Mouse (Mus musculus) gastrocnemius, postnatal 10 days (tissue): ENCODE measurements at regions not wholly inside any gene's neighbourhood (a gene's known extent, or its start where the extent isn't known, plus 50 kb on each side); places are given as distances from the start of the nearest gene placed in this dataset.

ENCODE experiments used
- DNase-seq: peaks from one replicate; pipeline ENCODE4 v3.0.0; 2021; ENCODE audit warnings: mixed read lengths

GRCm38 (mm10) chr16:30775740-30776700, 176.5 kb downstream of the Fam43a start:
- peak; percentile 39 for DNase-seq

GRCm38 (mm10) chr16:30777416-30777815, 177.9 kb downstream of the Fam43a start:
- DNase-seq = no peak

DNA sequence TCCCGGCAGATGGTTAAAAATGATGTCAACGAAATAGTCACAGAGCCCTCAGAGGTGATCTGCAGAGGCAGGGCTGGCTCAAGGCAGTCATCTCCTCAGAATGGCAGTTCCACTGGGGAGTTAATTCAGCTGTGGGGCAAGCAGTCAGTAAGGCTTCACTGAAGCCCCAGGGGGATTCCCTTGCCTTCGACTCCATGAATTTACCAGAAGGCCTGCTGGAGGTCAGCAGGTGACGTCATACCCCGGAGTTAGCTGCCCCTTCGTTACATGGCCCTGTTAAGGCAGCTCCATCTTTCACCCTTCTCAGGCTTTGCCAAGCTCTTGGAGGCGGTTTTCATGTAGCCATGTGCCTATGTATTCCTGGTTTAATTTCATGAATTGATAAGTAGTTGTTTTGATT, 178.6 kb downstream of the Fam43a start:
- no peak for DNase-seq

DNA sequence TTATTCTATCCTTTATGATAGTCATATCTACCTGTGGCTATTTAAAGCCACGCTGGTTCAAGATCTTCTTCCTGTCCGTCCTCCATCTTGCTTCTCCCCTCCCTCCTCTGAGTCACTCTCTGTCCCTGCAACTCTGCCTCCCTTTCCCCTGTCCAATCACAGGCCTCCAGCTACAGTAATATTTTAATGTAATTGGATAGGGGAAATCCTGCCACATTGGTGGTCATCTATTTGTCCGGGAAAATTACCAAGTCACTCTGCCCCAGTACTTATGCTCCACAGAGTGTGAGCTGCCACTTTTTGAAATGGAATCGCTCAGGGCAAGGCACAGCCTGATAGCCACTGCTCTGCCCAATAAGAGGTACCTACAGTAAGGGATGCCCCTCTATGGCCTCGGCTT, 179.4 kb downstream of the Fam43a start:
- DNase-seq = no peak

DNA sequence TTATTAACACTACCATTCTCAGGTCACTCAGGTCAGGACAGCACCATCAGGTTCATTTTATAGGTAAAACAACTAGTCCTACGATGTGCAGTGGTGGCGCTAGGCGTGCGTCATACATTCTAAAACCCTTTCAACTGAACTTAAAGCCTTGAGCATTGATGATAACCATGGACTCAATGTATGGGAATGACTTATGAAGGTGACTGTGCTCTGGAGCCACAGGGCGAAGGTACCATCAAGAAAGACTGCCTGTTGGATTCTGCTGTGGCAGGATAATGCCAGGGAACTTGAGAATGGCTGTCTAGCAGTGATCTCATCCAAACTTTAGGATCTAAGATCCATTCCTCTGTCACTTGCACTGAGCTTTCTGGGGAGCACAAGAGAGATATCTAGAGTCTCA, 184.7 kb downstream of the Fam43a start:
- no peak for DNase-seq

- no peak for DNase-seq
These were observed 185.4 kb downstream of the Fam43a start for GRCm38 (mm10) chr16:30784949-30785348.

- DNase-seq = no peak
These were observed 186.5 kb downstream of the Fam43a start for GRCm38 (mm10) chr16:30786060-30786459.

DNA sequence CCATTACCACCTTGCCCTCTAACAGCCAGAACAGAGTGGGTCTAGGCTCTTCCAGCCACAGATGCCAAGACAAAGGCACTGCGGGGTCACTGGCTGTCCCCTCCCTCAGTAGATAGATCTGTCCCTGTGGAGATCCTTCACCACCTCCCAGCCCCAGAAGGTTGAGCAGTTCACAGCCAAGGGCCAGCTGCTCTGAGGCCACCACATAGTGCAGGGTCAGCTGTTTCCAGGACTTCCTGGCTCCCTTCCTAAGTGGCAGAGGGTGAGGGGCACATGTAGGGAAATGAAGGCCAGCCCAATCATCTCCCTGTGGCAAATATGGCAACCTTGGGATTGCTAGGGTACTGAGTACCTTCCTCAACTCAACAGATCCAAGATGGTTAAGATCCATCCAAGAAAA, 187.8 kb downstream of the Fam43a start:
- DNase-seq = no peak

GRCm38 (mm10) chr16:30788321-30788781, 188.8 kb downstream of the Fam43a start:
- no peak for DNase-seq

DNA sequence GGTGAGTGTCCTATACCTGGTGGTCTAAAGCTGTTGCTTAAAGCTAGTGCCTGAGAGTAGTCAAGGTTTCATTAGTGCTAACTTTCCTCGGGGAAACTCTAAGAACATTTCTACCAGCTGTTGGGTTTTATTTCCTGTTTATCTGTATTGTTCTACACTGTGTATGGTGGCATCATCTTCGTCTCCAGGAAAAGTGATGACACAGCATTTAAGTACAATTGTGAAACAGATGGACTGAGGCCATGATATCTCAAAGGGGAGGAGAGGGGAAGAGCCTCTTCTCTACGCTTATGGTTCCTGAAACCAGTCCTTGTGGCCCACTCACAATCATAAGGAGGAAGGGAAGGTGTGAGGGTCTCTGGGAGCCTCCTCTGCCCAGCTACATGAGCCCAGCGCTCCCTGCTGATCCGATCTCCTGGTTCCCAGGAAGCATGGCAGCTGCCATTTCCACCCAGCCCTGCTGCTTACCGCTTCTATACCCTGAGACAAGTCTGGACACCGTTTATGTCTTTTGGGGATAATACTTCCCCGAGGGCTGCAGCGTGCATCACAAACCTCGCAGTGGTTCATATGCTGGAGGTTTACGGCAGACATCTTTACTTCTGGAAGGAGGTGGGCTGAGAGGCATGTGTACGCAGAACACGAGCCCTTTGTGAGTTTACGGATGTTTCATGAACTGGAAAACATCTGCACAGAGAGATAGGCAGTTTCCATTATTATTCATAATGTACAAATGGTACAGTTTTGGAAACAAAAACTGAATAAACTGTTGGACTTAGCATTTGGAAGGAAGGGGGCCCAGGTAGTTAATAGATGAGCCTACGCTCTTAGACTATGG, 189.6 kb downstream of the Fam43a start:
- no peak for DNase-seq

DNA sequence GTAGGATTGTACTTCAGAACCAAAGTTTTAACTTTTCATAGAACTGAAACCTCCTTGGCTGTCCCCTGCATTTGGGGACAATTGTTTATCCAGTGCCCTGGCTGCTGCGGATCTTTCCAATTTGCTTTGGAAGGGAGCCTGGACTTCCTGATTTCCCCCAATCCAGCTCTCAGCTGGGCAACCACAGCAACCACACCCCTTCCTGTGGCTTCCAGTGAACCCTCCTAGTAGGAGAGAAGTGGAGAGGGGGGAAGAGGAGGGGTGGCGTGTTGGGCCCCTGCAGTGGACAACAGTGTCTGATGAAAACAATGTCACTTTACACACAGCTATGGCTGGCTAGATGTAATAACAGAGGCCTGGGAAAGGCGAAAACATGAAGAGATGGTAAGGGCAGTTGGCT, 190.5 kb downstream of the Fam43a start:
- no peak for DNase-seq

DNA sequence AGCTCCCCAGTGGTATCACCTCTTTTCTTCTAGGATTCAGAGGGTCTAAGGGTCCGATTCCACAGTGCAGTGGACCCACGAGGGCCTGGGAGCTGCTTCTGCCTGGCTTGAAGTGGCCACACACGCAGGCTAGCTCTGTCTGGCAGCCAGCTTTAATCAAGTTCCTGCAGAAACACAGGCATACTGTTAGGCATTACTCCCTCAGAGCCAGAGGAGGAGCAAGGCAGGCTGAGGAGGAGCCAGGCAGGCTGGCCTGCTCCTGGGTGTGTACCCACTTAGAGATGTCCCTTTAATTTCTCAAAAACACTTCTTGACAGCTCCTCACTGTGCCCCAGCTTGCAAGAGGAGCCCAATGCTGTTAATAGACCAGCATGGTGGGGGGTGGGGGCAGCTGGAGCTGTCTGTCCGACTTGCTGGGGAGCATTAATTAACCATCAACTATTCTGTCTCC, 191.1 kb downstream of the Fam43a start:
- no peak for DNase-seq

- DNase-seq = no peak
These were observed 191.7 kb downstream of the Fam43a start for GRCm38 (mm10) chr16:30791048-30791855.

DNA sequence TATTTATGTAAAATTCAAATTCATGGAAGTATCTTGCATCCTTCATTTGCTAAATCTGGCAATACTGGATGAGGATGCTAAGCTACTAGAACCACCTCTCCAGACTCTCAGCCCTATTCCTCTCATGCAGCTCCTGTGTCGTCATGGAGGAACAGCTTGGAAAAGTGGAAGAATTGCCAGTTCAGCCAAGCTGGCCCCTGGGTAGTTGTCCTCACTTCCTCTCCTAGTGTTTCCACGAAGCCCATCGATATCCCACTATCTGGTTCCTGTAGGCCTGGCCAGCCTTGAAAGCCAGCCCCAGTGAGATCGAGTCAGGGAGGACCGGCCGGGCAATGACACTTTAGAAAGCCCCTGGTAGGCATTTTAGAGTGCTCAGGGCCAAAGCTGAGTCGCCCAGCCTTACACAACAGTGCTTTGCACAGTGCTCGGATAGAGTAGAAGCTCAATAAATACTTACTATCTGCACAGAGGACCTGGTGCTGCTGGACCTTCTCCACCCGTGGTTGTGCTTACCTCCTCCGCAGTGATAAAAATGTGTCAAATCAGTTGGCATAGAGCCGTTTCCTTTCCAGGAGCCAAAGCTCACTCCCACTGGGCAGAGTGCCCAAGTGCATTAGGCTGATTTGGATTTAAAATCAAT, 193.3 kb downstream of the Fam43a start:
- no peak for DNase-seq

- no peak for DNase-seq
These were observed 193.8 kb downstream of the Fam43a start for GRCm38 (mm10) chr16:30793378-30793753.

DNA sequence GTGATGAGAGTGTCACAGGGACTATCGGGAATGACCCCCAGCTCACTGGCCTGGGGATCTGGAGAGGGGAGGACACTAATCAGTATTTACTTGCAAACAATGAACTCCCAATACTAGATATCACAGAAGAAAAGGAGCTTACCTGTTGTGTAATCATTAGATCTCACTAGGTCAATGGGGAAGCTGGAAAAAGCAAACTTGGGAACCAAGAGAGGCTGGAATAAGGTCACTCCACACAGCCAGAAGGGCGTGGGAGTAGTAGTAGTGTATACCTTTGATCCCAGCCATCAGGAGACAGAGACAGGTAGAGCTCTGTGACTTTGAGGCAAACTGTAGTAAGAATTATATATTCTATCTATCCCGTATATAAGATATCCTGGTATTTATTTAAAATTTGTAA, 194.3 kb downstream of the Fam43a start:
- DNase-seq = no peak

DNA sequence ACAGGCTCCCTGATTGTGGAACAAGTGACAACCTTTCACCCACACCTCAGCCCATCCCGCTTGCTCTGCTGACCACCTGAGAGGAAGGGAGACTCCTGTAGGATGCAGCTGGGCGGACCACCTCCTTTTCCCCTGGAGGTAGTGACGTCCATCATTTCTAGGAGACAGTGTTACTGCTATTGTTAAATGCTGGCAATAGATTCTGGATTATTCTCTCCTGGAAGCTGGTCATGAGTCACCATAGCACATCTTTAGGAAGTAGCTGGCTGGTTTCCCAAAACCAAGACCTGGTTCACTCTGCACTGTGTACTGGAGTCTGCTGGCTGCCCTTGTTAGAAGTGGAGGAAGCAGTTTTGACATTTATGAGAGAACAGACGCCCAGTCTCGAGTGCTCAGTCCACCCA, 196.0 kb downstream of the Fam43a start:
- DNase-seq = no peak

DNA sequence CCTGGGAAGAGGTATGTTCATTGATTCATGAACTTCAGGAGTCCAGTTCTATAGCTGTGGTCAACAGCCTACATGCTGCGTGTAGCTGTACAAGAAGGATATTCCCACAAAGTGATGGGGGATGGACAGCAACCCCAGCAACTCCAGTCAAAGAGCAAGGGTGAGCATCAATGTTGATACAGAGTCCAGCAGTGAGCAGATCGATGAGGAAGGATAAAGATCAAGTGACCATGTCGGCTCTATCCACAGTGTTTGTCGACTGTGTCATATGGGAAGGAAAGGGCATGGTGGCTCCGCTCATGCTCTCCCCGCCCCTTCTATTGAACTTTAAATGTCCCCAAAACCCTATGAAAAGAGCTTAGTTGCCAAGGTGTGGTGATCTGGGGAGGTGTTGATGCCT, 196.6 kb downstream of the Fam43a start:
- DNase-seq = no peak

DNA sequence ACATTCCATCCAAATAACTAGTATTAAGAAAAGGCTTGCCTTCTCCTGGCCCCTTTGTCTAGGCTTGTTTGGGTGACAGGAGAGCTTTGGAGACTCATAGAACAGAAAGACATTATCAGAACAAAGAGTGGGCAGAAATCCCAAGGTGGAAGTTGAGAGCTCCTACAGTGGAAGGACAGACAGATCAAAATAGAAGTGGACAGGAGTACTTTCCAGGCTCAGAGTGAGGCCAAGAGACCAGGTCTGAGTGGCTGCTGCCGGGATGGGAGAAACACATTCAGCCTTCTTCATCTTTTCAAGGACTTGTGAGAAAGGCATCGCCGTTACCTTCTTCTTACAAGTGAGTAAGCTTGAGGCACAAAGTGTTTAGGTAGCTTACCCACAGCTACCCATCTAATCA, 197.5 kb downstream of the Fam43a start:
- DNase-seq = no peak

DNA sequence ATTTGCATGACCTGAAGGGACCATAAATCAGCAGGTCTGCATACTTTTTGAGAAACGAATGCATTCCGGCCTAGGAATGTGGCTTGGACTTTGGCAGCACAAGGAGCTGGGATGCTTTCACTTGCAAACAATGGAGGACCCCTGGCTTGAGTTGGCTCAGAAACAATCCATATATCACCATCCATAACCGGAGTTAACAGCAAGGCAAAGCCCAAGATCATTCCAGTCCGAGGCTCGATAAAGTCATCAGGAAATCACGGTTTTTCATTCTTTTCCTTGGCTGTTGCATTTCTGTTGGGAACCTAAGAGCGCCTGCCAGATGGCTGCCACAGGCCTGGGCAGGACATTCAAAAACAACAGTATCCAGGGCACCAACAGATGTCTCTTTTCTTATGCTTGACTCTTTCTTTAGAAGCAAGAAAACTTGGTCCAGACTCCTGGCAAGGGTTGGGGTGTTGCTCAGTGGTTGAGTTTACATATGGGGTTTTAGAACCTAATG, 198.5 kb downstream of the Fam43a start:
- no peak for DNase-seq

- DNase-seq = no peak
These were observed 199.0 kb downstream of the Fam43a start for GRCm38 (mm10) chr16:30798536-30798935.
